Mouse (Mus musculus): ENCODE data around the gene Shmt2.

- TF ChIP-seq POLR2A (IDR thresholded peaks at IDR 0.05; ENCODE audit: insufficient read depth, low read length) (no peak), CTCF (IDR thresholded peaks at IDR 0.05; ENCODE audit: low read depth, low read length) (no peak)
Measured at GRCm38 (mm10) chr10:127485235-127485634, 37.0 kb downstream of the Shmt2 start.

All from ES-Bruce4 (cell line).